Mouse (Mus musculus): ENCODE measurements around the gene Dync1li2. TPM values are rescaled to one million over a fixed set of nuclear protein-coding genes. Genes with fewer than 3 reads are reported as not detected.

Gene Dync1li2
- polyA plus RNA-seq, 1 experiment from 2014 or later: 59.0 TPM

- ATAC-seq (ENCODE audit: low FRiP score, low TSS enrichment): no peak
- H3K9me3 ChIP-seq (ENCODE audit: low read length): no peaks in the 10 kb centered on the region
- peaks cover 45% of the 10 kb centered on the region for H3K4me1 ChIP-seq (ENCODE audit: insufficient read depth, low read length)
- no peak overlapping the region for H3K4me3 ChIP-seq (ENCODE audit: low read length)
- H3K4me2 ChIP-seq (replicated peaks; ENCODE audit: low read depth, low read length): no peak overlapping the region
- H3K36me3 ChIP-seq (ENCODE audit: insufficient read depth, low read length): no peaks in the 10 kb centered on the region
- no peaks in the 10 kb centered on the region for H3K27me3 ChIP-seq (ENCODE audit: insufficient read depth, low read length)
- H3K27ac ChIP-seq (ENCODE audit: low read length): 0 out of 2 replicates have a peak overlapping the region, but pooled peaks have one; percentile 29
- 55% methylated on average over 7 of the region's 7 CpGs for WGBS
- no peak overlapping the region for H3K9ac ChIP-seq (replicated peaks; ENCODE audit: low read length)
Measured at GRCm38 (mm10) chr8:104387501-104387900, 55.3 kb downstream of the Dync1li2 start.

GRCm38 (mm10) chr8:104386693-104387092, 56.2 kb downstream of the Dync1li2 start:
- Histone ChIP-seq H3K27me3 (ENCODE audit: insufficient read depth, low read length) (no peaks in the 10 kb centered on the region), H3K4me3 (ENCODE audit: low read length) (no peak overlapping the region), H3K4me2 (replicated peaks; ENCODE audit: low read depth, low read length) (no peak overlapping the region), H3K4me1 (ENCODE audit: insufficient read depth, low read length) (peaks cover 50% of the 10 kb centered on the region), H3K27ac (ENCODE audit: low read length) (no peak overlapping the region), H3K9ac (replicated peaks; ENCODE audit: low read length) (no peak overlapping the region), H3K9me3 (ENCODE audit: low read length) (no peaks in the 10 kb centered on the region), H3K36me3 (ENCODE audit: insufficient read depth, low read length) (no peaks in the 10 kb centered on the region)
- 26% methylated on average over 4 of the region's 4 CpGs for WGBS
- no peak for ATAC-seq (ENCODE audit: low FRiP score, low TSS enrichment)

- no peaks in the 10 kb centered on the region for H3K27me3 ChIP-seq (ENCODE audit: insufficient read depth, low read length)
- H3K9me3 ChIP-seq (ENCODE audit: low read length): no peaks in the 10 kb centered on the region
- WGBS: 52% methylated on average over 3 of the region's 3 CpGs
- H3K27ac ChIP-seq (ENCODE audit: low read length): peak overlapping the region; percentile 60
- no peak overlapping the region for H3K4me2 ChIP-seq (replicated peaks; ENCODE audit: low read depth, low read length)
- ATAC-seq (ENCODE audit: low FRiP score, low TSS enrichment): peak; percentile 81
- 0 out of 2 replicates have a peak overlapping the region, but pooled peaks have one; percentile 26 for H3K9ac ChIP-seq (replicated peaks; ENCODE audit: low read length)
- H3K4me3 ChIP-seq (ENCODE audit: low read length): no peak overlapping the region
- no peaks in the 10 kb centered on the region for H3K36me3 ChIP-seq (ENCODE audit: insufficient read depth, low read length)
- peaks cover 54% of the 10 kb centered on the region for H3K4me1 ChIP-seq (ENCODE audit: insufficient read depth, low read length)
Measured at GRCm38 (mm10) chr8:104383977-104384376, 58.9 kb downstream of the Dync1li2 start.

- WGBS: 66% methylated on average over 2 of the region's 2 CpGs
- Histone ChIP-seq H3K9ac (replicated peaks; ENCODE audit: low read length) (no peak overlapping the region), H3K27ac (ENCODE audit: low read length) (peak overlapping the region; percentile 60), H3K4me3 (ENCODE audit: low read length) (no peak overlapping the region), H3K4me2 (replicated peaks; ENCODE audit: low read depth, low read length) (no peak overlapping the region), H3K4me1 (ENCODE audit: insufficient read depth, low read length) (peaks cover 54% of the 10 kb centered on the region), H3K27me3 (ENCODE audit: insufficient read depth, low read length) (no peaks in the 10 kb centered on the region), H3K36me3 (ENCODE audit: insufficient read depth, low read length) (no peaks in the 10 kb centered on the region), H3K9me3 (ENCODE audit: low read length) (no peaks in the 10 kb centered on the region)
- ATAC-seq (ENCODE audit: low FRiP score, low TSS enrichment): no peak
Measured at GRCm38 (mm10) chr8:104383296-104383695, 59.6 kb downstream of the Dync1li2 start.

GRCm38 (mm10) chr8:104380961-104381411, 61.9 kb downstream of the Dync1li2 start:
- no peak overlapping the region for H3K9ac ChIP-seq (replicated peaks; ENCODE audit: low read length)
- no peak overlapping the region for H3K4me2 ChIP-seq (replicated peaks; ENCODE audit: low read depth, low read length)
- H3K4me1 ChIP-seq (ENCODE audit: insufficient read depth, low read length): peaks cover 43% of the 10 kb centered on the region
- no peak overlapping the region for H3K27ac ChIP-seq (ENCODE audit: low read length)
- ATAC-seq (ENCODE audit: low FRiP score, low TSS enrichment): no peak
- H3K9me3 ChIP-seq (ENCODE audit: low read length): no peaks in the 10 kb centered on the region
- WGBS: 84% methylated on average over 5 of the region's 5 CpGs
- no peaks in the 10 kb centered on the region for H3K27me3 ChIP-seq (ENCODE audit: insufficient read depth, low read length)
- no peak overlapping the region for H3K4me3 ChIP-seq (ENCODE audit: low read length)
- H3K36me3 ChIP-seq (ENCODE audit: insufficient read depth, low read length): no peaks in the 10 kb centered on the region

GRCm38 (mm10) chr8:104380269-104380668, 62.6 kb downstream of the Dync1li2 start:
- H3K9ac ChIP-seq (replicated peaks; ENCODE audit: low read length): no peak overlapping the region
- H3K4me1 ChIP-seq (ENCODE audit: insufficient read depth, low read length): peaks cover 45% of the 10 kb centered on the region
- no peaks in the 10 kb centered on the region for H3K27me3 ChIP-seq (ENCODE audit: insufficient read depth, low read length)
- no peak overlapping the region for H3K4me2 ChIP-seq (replicated peaks; ENCODE audit: low read depth, low read length)
- ATAC-seq (ENCODE audit: low FRiP score, low TSS enrichment): no peak
- WGBS: 88% methylated on average over 7 of the region's 7 CpGs
- no peak overlapping the region for H3K27ac ChIP-seq (ENCODE audit: low read length)
- no peaks in the 10 kb centered on the region for H3K9me3 ChIP-seq (ENCODE audit: low read length)
- no peak overlapping the region for H3K4me3 ChIP-seq (ENCODE audit: low read length)
- H3K36me3 ChIP-seq (ENCODE audit: insufficient read depth, low read length): no peaks in the 10 kb centered on the region

GRCm38 (mm10) chr8:104379301-104379836, 63.5 kb downstream of the Dync1li2 start:
- H3K27me3 ChIP-seq (ENCODE audit: insufficient read depth, low read length): no peaks in the 10 kb centered on the region
- no peak overlapping the region for H3K27ac ChIP-seq (ENCODE audit: low read length)
- no peak overlapping the region for H3K9ac ChIP-seq (replicated peaks; ENCODE audit: low read length)
- H3K4me2 ChIP-seq (replicated peaks; ENCODE audit: low read depth, low read length): no peak overlapping the region
- no peak overlapping the region for H3K4me3 ChIP-seq (ENCODE audit: low read length)
- no peaks in the 10 kb centered on the region for H3K9me3 ChIP-seq (ENCODE audit: low read length)
- no peaks in the 10 kb centered on the region for H3K36me3 ChIP-seq (ENCODE audit: insufficient read depth, low read length)
- H3K4me1 ChIP-seq (ENCODE audit: insufficient read depth, low read length): peaks cover 52% of the 10 kb centered on the region
- WGBS: 60% methylated on average over 10 of the region's 10 CpGs
- no peak for ATAC-seq (ENCODE audit: low FRiP score, low TSS enrichment)

GRCm38 (mm10) chr8:104376669-104377068, 66.2 kb downstream of the Dync1li2 start:
- Histone ChIP-seq H3K36me3 (ENCODE audit: insufficient read depth, low read length) (no peaks in the 10 kb centered on the region), H3K27ac (ENCODE audit: low read length) (peak overlapping the region; percentile 41; the same call in 1 of the 2 replicates), H3K9ac (replicated peaks; ENCODE audit: low read length) (no peak overlapping the region), H3K27me3 (ENCODE audit: insufficient read depth, low read length) (no peaks in the 10 kb centered on the region), H3K4me3 (ENCODE audit: low read length) (no peak overlapping the region), H3K9me3 (ENCODE audit: low read length) (no peaks in the 10 kb centered on the region), H3K4me1 (ENCODE audit: insufficient read depth, low read length) (peaks cover 38% of the 10 kb centered on the region), H3K4me2 (replicated peaks; ENCODE audit: low read depth, low read length) (no peak overlapping the region)
- WGBS: 71% methylated on average over 11 of the region's 11 CpGs
- no peak for ATAC-seq (ENCODE audit: low FRiP score, low TSS enrichment)

GRCm38 (mm10) chr8:104375959-104376358, 66.9 kb downstream of the Dync1li2 start:
- Histone ChIP-seq H3K27ac (ENCODE audit: low read length) (peak overlapping the region; percentile 89), H3K4me3 (ENCODE audit: low read length) (no peak overlapping the region), H3K9ac (replicated peaks; ENCODE audit: low read length) (peak overlapping the region; percentile 41), H3K4me2 (replicated peaks; ENCODE audit: low read depth, low read length) (no peak overlapping the region; the same call in 1 of the 2 replicates), H3K36me3 (ENCODE audit: insufficient read depth, low read length) (no peaks in the 10 kb centered on the region), H3K4me1 (ENCODE audit: insufficient read depth, low read length) (peaks cover 38% of the 10 kb centered on the region), H3K27me3 (ENCODE audit: insufficient read depth, low read length) (no peaks in the 10 kb centered on the region), H3K9me3 (ENCODE audit: low read length) (no peaks in the 10 kb centered on the region)
- WGBS: 57% methylated on average over 5 of the region's 5 CpGs
- 0 out of 2 replicates have a peak, but pooled peaks have one; percentile 3 for ATAC-seq (ENCODE audit: low FRiP score, low TSS enrichment)

Measured in kidney, embryonic 16.5 days (tissue).